Mouse (Mus musculus): ENCODE data around the gene Trir.

Trir gene

DNA sequence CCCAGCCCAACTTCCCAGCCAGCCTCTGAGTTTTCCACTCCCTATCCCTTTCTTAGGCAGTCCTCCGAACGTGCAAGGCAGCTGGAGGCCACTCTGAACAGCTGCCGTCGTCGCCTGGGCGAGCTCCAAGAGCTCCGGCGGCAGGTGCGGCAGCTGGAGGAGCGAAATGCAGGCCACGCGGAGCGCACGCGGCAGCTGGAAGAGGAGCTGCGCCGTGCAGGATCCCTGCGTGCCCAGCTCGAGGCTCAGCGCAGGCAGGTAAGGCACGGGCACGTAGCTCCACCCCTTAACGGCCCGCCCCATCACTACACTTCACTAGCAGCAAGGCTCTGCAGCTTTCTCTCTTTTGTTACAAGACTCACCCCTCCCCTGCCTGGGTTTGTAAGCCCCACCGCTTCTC lies 30.9 kb upstream of the Trir start:
- no peak for DNase-seq

GRCm38 (mm10) chr8:84996978-84997377 lies 29.6 kb upstream of the Trir start:
- DNase-seq, result no peak

DNA sequence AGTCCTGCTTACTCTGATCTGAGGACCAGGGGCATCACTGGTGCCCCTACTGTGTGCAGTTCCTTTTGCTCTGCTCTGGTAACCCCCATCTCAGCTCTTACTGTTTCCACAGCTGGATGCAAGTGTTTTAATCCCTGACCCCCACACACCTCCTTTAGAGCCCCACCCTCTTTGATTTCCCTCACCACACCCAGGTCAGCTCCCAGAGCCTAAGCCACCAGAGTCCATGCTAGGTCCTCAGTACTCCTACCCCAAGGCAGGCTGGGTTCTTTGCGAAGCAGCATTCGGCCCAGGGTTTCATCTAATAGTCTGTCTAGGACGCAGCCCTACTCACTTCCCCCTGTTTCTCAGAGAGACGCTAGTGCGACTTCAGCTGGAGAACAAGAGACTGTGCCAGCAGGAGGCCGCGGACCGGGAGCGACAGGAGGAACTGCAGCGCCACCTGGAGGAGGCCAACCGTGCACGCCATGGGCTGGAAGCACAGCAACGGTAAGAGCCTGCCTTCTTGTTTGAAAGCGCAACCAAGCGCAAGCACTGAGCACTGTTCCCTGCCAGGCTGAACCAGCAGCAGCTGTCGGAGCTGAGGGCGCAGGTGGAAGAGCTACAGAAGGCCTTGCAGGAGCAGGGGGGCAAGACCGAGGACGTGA lies 28.9 kb upstream of the Trir start:
- DNase-seq, result peak; percentile 89 to 92

GRCm38 (mm10) chr8:85007686-85008085 lies 18.9 kb upstream of the Trir start:
- DNase-seq, result peak; percentile 65 to 78

DNA sequence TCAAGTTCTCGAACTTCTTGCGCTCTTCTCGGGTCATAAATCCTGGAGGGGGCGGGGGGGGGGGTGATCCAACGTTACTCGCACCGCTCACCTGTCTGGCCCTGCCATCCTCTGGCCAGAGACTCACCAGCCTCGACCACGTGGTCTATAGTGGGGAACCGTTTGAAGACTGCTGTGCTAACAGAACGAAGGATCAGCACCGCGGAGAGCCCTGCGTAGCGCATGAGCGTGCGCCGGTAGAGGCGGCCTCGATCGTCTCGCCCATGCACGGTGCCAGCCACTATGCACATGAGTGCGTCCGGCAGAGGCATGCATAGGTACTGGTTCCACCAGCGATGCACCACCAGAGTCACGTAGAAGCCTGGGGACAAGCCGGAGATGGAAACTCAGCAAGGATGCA lies 15.4 kb upstream of the Trir start:
- no peak for DNase-seq

DNA sequence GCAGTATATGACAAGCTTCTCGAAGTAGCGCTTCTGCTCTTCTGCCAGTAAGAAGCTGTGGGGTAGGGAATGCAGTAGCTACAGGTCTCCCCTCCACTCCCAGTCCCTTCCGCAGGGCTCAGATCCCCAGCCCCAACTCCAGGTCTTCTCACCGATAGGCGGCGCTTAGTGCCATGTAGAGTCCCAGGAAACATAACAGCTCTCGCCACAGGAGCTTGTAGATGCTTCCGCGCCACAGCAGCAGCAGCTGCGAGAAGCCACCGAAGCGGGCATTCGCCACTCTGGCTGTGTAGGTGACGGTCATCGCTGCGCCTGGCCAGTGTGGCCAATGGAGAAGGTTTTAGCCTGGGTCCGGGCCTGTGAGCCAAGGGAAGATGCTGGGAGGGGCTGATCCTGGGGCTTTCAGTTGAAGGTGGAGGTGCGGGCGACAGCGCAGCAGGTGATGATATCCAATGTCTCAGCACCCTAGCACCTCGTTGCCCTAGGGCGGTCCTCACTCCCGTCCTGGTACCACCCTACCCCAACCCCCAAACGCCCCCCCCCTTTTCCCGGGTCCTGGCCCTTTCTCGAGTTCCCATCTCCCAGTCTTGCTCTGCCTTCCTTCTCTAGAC lies 13.3 kb upstream of the Trir start:
- peak; percentile 72 to 81 for DNase-seq

DNA sequence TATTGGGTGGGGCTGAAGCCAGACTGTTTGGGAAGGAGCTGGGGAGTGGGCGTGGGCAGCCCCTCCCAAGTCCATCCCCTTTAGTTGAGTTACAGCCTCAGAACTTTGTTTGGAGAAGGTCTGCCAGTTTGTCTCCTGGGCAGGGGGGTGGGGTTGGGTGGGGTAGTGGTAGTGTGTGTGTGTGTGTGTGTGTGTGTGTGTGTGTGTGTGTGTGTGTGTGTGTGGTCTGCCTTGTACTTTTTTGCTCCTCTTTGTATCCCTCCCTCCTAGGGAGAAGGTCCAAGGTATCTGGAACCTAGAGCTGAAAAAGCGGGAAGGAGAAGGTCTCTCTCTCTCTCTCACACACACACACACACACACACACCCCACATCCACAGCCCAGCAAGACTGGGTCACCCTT lies 12.2 kb upstream of the Trir start, which contains the start of gene Best2:
Best2 (minus strand) TSS at position 101 of the 400 bp plus-strand sequence.
- DNase-seq, result no peak

DNA sequence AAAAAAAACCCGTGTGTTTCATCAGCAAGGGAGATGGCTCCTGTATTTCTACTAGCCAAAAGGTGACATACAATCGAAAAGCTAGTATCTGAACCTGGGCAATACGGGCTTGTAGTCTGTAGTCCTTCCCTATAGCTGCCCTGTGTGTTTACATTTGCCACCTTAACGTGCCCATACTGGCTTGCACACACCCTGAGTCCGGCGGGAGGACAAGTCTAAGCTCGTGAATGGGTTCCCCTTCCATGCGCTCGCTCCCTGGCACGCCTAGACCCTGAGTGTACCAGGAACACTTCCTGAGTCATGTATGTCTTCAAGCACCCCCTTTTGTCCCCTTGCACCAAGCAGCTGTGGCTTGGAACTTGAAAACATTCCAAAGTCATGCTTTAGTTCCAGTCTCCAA lies 9.9 kb upstream of the Trir start:
- DNase-seq, result no peak

DNA sequence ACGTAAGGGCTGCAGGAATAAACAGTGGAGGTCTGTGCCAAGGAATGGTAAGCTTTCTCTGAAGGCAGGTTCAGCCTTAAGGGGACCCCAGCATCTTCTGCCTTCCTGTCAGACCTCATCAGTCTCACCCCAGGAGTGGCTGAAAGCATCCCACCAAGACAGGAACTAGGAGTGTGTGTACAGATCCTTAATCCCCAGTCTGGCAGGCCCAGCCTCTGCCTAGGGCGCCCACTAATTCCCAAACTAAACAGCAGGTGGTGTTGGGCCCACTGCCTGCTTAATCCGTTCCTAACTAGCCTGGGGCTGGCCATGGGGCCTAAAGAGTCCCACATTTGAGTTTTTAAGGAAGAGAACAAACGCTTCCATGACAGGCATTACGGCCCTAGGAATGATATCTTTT lies 9.4 kb upstream of the Trir start:
- DNase-seq, result no peak

GRCm38 (mm10) chr8:85021514-85022055 lies 5.0 kb upstream of the Trir start:
- DNase-seq, result no peak

- no peak for DNase-seq
Measured at GRCm38 (mm10) chr8:85023846-85024245, 2.8 kb upstream of the Trir start.

GRCm38 (mm10) chr8:85025098-85025932 lies 1.3 kb upstream of the Trir start, which contains the start of gene Asna1:
Gene Asna1, minus strand, starts transcription at chr8:85025281.
- peak; percentile 84 to 85 for DNase-seq

DNA sequence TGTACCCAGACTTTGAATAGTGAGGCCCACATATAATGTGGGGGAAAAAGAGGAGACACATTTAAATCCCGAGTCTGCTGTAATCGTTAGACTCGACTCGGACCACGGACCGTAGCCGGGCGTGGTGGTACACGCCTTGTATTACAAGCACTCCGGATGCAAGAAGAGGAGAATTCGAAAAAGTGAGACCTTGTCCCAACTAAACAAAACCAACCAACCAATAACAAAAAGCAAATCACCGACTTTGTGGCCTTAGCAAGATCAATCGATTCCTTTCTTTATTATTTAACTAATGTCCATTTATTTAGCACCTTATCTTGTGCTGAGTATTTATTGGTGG lies 863 bp downstream of the Trir start:
- peak in 1 of 2 experiments; percentile 27 for DNase-seq

DNA sequence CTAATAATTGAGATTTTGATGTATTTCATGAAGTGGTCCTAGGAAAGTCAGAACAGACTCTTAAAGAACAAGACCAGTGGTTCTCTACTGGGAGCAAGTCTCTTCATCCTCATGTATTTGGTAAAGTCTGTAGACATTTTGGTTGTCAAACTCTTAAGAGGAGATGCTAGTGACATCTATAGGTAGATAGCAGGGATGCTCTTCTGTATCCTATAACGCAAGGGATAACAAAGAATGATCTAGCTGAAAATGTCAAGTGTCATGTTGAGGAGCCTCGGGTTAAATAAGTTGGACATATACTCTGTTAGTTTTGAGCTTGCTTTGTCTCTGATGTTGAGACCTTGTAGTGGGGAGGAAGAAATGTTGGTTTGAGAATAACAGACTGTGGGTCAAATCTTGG lies 1.3 kb downstream of the Trir start:
- no peak for DNase-seq

DNA sequence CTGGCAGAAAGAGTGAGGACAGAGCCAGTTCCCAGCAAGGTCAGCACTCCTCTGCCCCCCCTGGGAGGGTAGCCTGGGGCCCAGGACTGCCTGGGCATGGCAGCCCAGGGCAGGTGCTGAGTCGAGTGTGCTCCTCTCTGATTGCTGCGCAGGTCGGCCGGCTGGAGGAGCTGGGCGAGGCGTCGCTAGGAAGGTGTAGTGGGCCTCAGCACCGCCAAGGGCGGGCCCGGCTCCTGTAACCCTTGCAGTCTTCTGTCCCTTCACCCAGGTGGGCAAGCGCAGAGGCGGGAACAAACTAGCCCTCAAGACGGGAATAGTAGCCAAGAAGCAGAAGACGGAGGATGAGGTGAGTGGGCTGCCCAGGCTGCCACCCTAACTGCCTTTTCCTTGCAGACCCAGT lies 2.6 kb downstream of the Trir start:
- peak in 1 of 2 experiments; percentile 30 for DNase-seq

GRCm38 (mm10) chr8:85032622-85033311 lies 6.1 kb downstream of the Trir start:
- peak in 1 of 2 experiments; percentile 13 for DNase-seq

DNA sequence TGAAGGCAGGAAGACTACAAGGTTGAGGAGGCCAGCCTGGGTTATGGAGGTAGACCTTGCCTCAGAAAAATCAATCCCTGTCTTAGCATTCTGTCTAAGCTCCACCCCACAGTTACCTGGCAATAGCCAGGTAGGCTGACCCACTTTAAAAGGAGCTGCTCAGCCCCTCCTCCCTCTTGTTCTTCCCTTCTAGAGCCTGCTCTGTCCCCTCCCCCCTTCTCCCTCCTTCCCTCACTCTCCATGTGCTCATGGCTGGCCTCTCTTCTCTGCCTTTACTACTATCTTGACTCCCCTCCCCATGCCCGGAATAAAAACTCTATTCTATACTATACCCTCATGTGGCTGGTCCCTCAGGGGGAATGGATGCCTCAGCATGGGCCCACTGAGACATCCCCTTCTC lies 7.2 kb downstream of the Trir start:
- DNase-seq, result peak in 1 of 2 experiments; percentile 23

DNA sequence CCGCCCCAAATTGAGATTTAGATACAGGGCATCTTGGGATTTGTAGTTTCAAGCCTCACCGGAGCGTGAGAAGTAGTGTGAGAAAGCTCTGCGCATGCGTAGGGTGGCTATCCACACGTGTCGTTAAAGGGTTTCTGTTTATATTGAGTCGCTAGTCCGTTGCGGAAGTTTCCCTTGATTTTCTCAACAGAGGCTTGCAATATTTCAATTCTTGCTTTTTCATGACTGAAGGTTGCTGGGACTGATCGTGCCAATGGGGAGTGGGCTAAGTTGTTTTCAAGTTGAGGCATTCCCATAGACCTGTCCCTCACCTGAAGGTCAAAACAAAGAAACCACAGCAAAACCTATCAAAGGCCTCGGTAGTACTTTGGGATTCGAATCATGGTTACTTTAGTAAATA lies 8.1 kb downstream of the Trir start:
- DNase-seq, result peak; percentile 81 to 85

DNA sequence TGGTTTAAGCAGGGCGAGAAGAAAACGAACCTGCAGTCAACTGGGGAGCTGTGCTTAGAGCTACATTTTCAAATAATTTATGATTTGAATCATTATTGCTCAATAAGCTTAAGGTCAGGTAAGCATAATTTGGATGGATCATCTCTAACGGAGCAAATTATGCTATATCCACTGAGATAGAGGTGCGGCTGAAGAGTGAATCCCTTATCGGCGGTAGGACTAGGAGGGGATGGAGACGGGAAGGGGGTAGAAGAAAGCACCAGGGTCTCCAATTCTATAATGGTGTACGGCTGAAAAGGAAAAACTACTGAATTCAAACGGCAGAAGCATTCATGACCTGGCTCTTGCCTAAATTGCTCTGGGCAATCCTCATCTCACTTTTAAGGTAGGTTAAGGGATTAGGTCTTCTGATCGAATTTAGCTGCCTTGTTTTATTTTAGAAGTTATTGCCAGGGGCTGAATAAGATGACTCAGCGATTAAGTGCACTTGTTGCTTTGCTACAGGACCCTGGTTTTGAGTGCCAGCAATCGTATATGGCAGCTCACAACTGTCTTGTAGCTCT lies 8.6 kb downstream of the Trir start:
- DNase-seq, result no peak

- peak; percentile 37 to 46 for DNase-seq
Measured at GRCm38 (mm10) chr8:85035728-85036310, 9.2 kb downstream of the Trir start.

- no peak for DNase-seq
Measured at GRCm38 (mm10) chr8:85036381-85036717, 9.7 kb downstream of the Trir start.

DNA sequence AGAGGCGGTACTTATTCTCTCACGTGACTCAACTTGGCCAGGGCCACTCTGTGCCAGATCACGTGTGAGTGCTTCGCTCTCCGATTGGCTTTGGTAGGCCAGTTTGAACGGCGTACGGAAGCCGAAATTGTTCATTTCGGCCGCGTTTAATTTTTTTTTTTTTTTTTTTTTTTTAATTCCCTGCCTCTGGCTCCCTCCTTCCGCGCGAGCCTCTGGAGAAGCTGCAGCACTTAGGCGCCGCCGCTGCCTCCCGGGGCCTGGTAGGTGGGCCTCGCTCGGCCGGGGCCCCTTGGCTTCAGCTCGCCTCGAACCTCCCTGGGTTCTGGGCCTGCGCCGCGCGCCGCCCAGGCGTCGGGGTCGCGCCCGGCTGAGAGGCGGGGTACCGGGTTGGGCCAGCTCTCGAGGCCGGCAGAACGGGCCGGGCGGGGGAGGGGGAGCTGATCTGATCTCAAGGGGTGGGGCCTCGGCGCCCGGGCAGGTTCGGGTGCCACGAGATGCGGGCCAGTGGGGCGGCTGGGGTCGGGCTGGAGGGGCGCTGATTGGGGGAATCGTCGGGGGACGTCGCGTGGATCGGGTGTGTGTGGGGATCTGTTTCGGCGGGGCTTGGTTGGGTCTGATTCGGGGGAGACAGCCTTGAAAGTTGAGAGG lies 10.2 kb downstream of the Trir start, which contains the start of gene Tnpo2:
Tnpo2 (plus strand) TSS at position 198 of the 648 bp plus-strand sequence.
- peak; percentile 90 to 95 for DNase-seq
